Mouse (Mus musculus) ovary, postnatal 10 days (tissue): ENCODE results near the gene Trmo.

ENCODE experiments used
- DNase-seq: peaks from one replicate; pipeline ENCODE4 v3.0.0; 2022; ENCODE audit warnings: low spot score

The Trmo gene

DNA sequence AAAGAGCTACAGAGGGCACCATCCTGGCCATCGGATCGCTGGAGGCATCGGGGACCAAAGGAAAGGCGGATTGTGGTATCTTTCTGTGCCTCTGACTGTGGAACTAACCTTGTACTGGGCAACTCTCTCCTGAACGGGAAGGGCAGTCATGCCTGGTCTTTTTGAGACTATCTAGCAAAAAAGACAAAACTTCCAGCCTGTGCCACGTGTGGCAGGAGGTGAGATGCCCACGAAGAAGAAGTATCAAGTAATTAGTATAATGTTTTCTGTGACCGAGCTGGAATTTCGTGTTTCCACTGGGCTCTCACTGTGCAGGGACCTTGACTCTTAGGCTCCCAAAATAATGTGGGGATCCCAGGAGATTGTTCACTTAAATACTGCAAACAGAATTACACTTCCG, 50.2 kb downstream of the Trmo start:
- no peak for DNase-seq

DNA sequence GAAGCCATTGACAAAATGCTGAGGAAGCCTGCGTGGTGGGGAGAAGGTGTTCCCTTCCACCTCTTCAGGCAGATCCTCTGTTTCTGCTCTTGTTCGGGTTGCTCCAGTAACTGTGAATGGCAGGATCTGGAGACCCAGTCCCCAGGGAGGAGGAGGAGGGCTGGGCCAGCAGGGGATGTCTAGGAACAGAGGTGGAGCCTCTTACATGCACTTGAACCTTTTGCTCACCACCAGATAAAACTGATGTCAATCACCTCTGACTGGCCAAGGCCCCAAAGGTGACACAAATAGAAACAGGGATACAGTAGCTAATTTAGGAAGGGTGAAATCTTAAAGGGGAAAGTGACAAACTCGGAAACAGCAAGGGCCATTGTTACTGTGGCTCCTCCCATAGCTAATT, 51.2 kb downstream of the Trmo start:
- no peak for DNase-seq

DNA sequence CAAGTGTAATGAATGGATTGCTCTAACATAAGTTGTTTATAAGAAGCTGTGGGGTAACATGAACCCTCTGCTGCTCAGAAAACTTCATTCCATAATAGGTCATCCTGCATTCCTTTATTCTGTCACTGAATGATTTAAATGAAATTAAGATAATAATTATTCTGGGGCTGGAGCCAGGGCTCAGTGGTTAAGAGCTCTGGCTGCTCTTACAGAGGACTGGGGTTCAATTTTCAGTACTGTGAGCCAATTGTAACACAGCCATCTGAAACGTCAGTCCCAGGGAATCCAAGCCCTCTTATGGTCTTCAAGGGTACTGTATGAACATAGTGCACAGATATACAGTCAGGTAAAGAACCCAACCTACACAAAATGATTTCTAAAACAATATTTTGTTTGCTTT, 53.4 kb downstream of the Trmo start:
- DNase-seq, result no peak

DNA sequence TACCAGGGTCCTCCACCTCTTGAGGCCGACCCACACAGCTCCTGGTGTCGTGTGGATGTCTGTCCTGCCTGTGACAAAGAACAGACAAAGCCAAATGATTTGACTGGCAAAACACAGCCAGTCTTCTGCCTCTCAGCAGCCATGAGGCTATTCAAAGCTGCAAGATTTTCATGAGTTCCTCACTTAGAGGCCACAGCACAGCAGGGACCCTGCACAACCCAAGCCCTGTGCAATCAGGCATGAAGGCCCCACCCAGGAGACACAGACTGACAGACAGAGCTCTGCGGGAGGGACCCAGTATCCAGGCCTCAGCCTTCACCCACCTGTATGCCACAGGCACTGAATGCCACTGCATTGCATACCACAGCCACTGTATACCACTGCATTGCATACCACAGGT, 60.3 kb downstream of the Trmo start:
- DNase-seq, result no peak
